23 mouse cellular contexts compared by ENCODE assay signal in the genomic region with DNA sequence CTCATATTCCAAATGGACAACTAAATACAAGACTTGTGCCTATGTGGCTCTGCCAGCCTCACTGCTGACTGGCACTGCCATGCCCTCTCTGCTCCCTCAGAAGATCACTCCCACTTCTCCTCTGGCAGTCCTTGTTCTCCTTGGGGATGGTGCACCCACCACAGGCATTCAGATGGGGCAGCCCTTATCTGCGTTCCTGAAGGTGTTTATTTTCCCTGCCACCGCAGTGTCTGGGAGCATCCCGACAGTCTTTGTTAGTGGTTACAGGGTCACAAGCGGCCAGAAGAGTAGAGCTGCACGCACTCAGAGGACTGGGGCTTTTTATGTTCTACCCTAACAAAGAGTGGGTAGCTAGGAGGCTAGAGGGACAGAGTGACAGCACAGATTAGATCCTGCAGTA.
DNase-seq lines count a peak whose midpoint lies in the region; ATAC-seq and TF ChIP-seq lines count a peak whose summit lies in the region.
"Had no signal": no experiment of that assay in that cellular context is flagged by ENCODE, and none has a peak within 500 bp of the region (broad histone marks: within the 10 kb centered on the region; RNA-seq: fewer than 3 reads in every experiment).

No protein-coding gene starts in this region.

- H3K4me2 ChIP-seq in heart, embryonic 13.5 days: peak overlapping the region; percentile 21; the same call in 1 of the 2 replicates
- H3K4me2 ChIP-seq: embryonic facial prominence, embryonic 15.5 days; forebrain, embryonic 15.5 days; hindbrain, embryonic 12.5 days had no signal

- no peak for TF ChIP-seq POLR2A in spleen, adult 2 months (IDR thresholded peaks at IDR 0.05; ENCODE audit: low read depth, low read length)

- peak overlapping the region; percentile 56 for H3K4me3 ChIP-seq in erythroblast, embryonic 14.5 days (replicated peaks)
- H3K4me3 ChIP-seq in heart, embryonic 13.5 days: no peak overlapping the region
- no peak overlapping the region for H3K4me3 ChIP-seq in spleen, adult 2 months (ENCODE audit: extremely low read depth, insufficient read depth, insufficient read length)
- H3K4me3 ChIP-seq: embryonic facial prominence, embryonic 15.5 days; forebrain, embryonic 15.5 days; hindbrain, embryonic 12.5 days; megakaryocyte, embryonic 14.5 days had no signal

- H3K27ac ChIP-seq in heart, embryonic 13.5 days (replicated peaks): peak overlapping the region; percentile 55; the same call in 1 of the 2 replicates
- H3K27ac ChIP-seq in spleen, adult 2 months (ENCODE audit: insufficient read depth, low read length): peak overlapping the region; percentile 33; the same call in 1 of the 2 replicates
- H3K27ac ChIP-seq: embryonic facial prominence, embryonic 15.5 days; forebrain, embryonic 15.5 days; hindbrain, embryonic 12.5 days had no signal

- no peak for DNase-seq in heart, postnatal 4 days
- no peak for DNase-seq in spleen, adult 2 months (ENCODE audit: low read depth in 1 of 2, low spot score in 2 of 2)
- DNase-seq in spleen, postnatal 4 days (ENCODE audit: low spot score in 2 of 2): no peak
- no peak for DNase-seq in cerebellum, adult 11 months
- DNase-seq in layer of hippocampus, postnatal 10 days (ENCODE audit: low spot score in 2 of 2): no peak
- DNase-seq: adrenal gland, postnatal 10 days; cerebellum, adult 18-20 months; cerebellum, postnatal 25 days; embryo, embryonic 11 days; gastrocnemius, postnatal 36 days; kidney, adult 2 months; kidney, postnatal 10 days; left cerebral cortex, postnatal 4 days; thymus, postnatal 36 days had no signal

- no peaks in the 10 kb centered on the region for H3K27me3 ChIP-seq in erythroblast, embryonic 14.5 days (ENCODE audit: control insufficient read depth)
- no peaks in the 10 kb centered on the region for H3K27me3 ChIP-seq in heart, embryonic 13.5 days (replicated peaks)
- no peaks in the 10 kb centered on the region for H3K27me3 ChIP-seq in spleen, adult 2 months (ENCODE audit: control insufficient read depth, insufficient read depth, low read length)
- H3K27me3 ChIP-seq: embryonic facial prominence, embryonic 15.5 days; forebrain, embryonic 15.5 days; hindbrain, embryonic 12.5 days; megakaryocyte, embryonic 14.5 days; Patski had no signal

- WGBS in heart, embryonic 13.5 days: 19% methylated on average over 5 of the region's 5 CpGs
- 93% methylated on average over 5 of the region's 5 CpGs for WGBS in spleen, adult 2 months

- no peak for ATAC-seq in erythroblast, adult 5-6 weeks (replicated peaks; ENCODE audit: low FRiP score, poor library complexity, severe bottlenecking)
- no peak for ATAC-seq in heart, embryonic 13.5 days (ENCODE audit: extremely low read depth, insufficient number of reproducible peaks, low FRiP score, low TSS enrichment)
- ATAC-seq: forebrain, embryonic 15.5 days; inflammation-experienced regulatory T-cells, adult 6 months; Patski had no signal

- peaks cover 40% of the 10 kb centered on the region for H3K36me3 ChIP-seq in erythroblast, embryonic 14.5 days (ENCODE audit: control insufficient read depth)
- H3K36me3 ChIP-seq in heart, embryonic 13.5 days: 0 out of 2 replicates have a peak, but pooled peaks cover 4% of the 10 kb centered on the region
- peaks cover 7% of the 10 kb centered on the region; the same call in 1 of the 2 replicates for H3K36me3 ChIP-seq in spleen, adult 2 months (ENCODE audit: control insufficient read depth, insufficient read depth, low read length)
- H3K36me3 ChIP-seq: embryonic facial prominence, embryonic 15.5 days; forebrain, embryonic 15.5 days; hindbrain, embryonic 12.5 days had no signal

- TF ChIP-seq CTCF in spleen, adult 2 months (IDR thresholded peaks at IDR 0.05; ENCODE audit: extremely low read depth, insufficient read depth, insufficient read length, insufficient replicate concordance): no peak

- no peak overlapping the region for H3K9ac ChIP-seq in heart, embryonic 13.5 days
- H3K9ac ChIP-seq: embryonic facial prominence, embryonic 15.5 days; forebrain, embryonic 15.5 days; hindbrain, embryonic 12.5 days had no signal

- peaks cover 8% of the 10 kb centered on the region for H3K9me3 ChIP-seq in erythroblast, embryonic 14.5 days (ENCODE audit: control insufficient read depth, low read length)
- H3K9me3 ChIP-seq in heart, embryonic 13.5 days: no peaks in the 10 kb centered on the region
- H3K9me3 ChIP-seq: embryonic facial prominence, embryonic 15.5 days; forebrain, embryonic 15.5 days; hindbrain, embryonic 12.5 days had no signal

- peaks cover 94% of the 10 kb centered on the region for H3K4me1 ChIP-seq in erythroblast, embryonic 14.5 days (ENCODE audit: control insufficient read depth)
- peaks cover 17% of the 10 kb centered on the region for H3K4me1 ChIP-seq in heart, embryonic 13.5 days
- no peaks in the 10 kb centered on the region for H3K4me1 ChIP-seq in spleen, adult 2 months (ENCODE audit: control insufficient read depth, insufficient read depth, insufficient read length)
- H3K4me1 ChIP-seq: embryonic facial prominence, embryonic 15.5 days; hindbrain, embryonic 12.5 days had no signal
